Mouse (Mus musculus) layer of hippocampus, adult 2 months (tissue): ENCODE results near the gene Tbc1d22a. TPM values are rescaled to one million over a fixed set of nuclear protein-coding genes. Genes with fewer than 3 reads are reported as not detected.
"Not testable (repeated sequence)": the region's sequence is repeated elsewhere in the genome, so short reads cannot be mapped to it uniquely, and the experiment has no call there.

ENCODE experiments used
- DNase-seq, 2 experiments: peaks; one replicate each; pipeline ENCODE4 v3.0.0; 2022; ENCODE audit warnings: low spot score in 2 of 2
- H3K27ac ChIP-seq: fragments of 200-600 bp; 2 replicates; pipeline ENCODE4 v1.8.1; 2022
- H3K4me3 ChIP-seq: fragments of 200-600 bp; 2 replicates; pipeline ENCODE4 v1.8.1; 2022; ENCODE audit warnings: mild to moderate bottlenecking
- CTCF ChIP-seq: fragments of 200-600 bp; conservative IDR thresholded peaks from 2 replicates; pipeline ENCODE4 v1.8.1; 2022; ENCODE audit warnings: antibody characterized with exemption, mild to moderate bottlenecking, moderate library complexity
- total RNA-seq, 2 experiments: library from RNA; stranded (reverse); gene quantifications; 2 replicates each; pipeline ENCODE4 v1.2.3; 2021

Gene Tbc1d22a
- total RNA-seq, 2 experiments from 2014 or later, result 33.2 to 34.7 TPM

DNA sequence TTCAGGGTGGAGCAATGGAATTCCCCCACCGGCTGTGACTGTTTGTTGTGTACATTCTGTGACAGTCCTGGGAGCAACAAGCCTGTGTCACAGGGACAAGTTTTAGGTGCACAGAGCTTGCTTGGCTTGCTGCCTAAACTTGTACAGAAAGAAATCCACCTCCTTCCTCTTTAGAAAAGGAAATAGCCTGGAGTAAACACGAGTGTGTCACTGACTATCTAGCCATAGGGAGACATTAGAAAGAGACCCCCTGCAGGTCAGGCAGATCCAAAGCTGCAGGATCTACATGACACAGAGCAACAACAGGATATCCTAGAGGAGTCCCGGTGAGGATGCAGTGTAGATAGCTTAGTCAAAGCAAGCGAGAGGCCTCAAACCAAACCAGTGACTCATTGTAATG lies 13.2 kb upstream of the Tbc1d22a start:
- H3K4me3 ChIP-seq, result no peak overlapping the region
- H3K27ac ChIP-seq, result peak overlapping the region; percentile 46; the same call in 1 of the 2 replicates
- DNase-seq, result no peak
- TF ChIP-seq CTCF, result no peak

DNA sequence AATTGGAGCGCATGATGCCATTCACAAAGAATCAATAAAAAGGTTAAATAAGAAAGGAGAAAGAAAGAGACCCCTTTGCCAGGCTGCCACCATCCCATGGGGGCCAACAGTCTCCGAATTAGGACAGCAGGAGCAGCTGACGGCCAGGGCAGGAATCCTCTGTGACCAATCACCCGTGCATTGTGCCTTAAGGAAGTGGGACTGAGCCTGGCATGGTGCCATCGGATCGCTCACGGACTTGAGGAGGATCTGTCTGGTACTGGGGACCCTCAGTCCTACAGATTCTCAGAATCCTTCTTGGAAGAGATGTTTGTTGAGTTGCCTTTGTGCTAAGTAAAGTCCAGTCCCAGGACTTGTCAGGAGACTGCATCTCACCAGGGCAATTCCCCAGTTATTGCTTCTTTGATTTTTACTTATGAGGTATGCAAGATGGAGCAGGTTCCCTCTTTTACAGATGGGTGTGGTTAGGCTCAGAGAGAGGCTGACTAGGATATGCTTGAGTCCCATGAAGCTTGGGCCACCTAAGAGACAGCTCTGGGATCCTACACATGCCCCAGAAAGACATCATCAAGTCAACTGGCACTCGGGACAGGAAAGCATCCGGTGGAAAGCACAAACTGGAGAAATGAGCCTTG lies 12.4 kb upstream of the Tbc1d22a start:
- Histone ChIP-seq H3K27ac (peak overlapping the region; percentile 46; the same call in 1 of the 2 replicates), H3K4me3 (no peak overlapping the region)
- TF ChIP-seq CTCF, result no peak
- DNase-seq, result no peak

GRCm38 (mm10) chr15:86202640-86203039 lies 11.6 kb upstream of the Tbc1d22a start:
- H3K4me3 ChIP-seq, result no peak overlapping the region
- DNase-seq, result no peak
- no peak for TF ChIP-seq CTCF
- H3K27ac ChIP-seq, result 0 out of 2 replicates have a peak overlapping the region, but pooled peaks have one; percentile 46

DNA sequence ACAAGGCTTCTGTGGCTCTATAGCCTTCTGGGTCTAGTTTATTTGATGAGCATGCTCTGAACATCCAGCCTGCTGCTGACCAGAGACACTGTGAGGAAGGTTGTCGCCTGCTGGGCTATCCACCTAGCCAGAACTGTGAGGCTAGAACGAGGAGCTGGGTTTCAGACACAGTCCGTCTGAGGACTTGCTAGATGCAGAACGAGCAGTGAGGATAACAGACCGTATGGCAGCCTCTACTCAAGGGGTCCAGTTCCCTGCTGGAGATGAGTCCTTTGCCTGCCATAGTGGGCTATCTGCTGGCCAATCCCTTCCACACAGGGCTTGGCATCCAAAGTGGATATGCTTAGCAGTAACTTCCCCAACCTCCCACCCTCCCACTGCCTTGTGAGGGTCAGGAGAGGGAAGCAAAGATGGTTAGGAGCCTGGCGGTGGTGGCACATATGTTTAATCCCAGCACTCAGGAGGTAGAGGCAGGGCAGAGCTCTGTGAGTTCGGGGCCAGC lies 10.9 kb upstream of the Tbc1d22a start:
- Histone ChIP-seq H3K27ac (no peak overlapping the region), H3K4me3 (no peak overlapping the region)
- TF ChIP-seq CTCF, result no peak
- DNase-seq, result no peak

DNA sequence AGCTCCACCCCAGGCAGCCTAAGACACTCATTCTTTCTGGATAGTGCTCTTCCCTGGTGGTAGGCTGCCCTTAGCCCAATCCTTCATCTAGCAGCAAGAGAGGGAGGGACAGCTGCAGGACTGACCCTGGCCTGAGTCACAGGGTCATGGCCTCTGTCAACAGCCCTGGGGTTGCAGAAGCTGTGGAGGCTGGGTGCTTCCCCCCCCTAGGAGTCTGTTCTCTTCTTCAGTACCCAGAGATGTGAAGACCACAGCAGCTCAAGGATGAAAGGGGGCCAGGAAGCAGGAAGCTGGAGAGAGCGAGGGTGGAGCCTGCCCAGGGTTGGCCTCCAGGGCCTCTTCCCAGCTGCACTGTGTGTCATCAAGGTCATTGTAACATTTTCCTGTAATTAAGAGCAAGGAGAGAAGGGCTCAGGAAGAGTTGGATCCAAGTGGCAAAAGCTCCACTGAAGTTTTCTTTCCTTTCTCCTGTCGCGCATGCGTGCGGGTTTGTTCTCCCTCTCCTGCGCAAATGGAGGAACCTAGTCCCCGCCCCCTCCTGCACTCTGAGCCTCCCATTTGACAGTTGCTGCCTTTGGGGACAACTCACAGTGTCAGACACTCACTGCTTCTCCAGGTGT lies 10.2 kb upstream of the Tbc1d22a start:
- Histone ChIP-seq H3K4me3 (no peak overlapping the region), H3K27ac (no peak overlapping the region)
- no peak for TF ChIP-seq CTCF
- no peak for DNase-seq

GRCm38 (mm10) chr15:86205300-86205699 lies 9.0 kb upstream of the Tbc1d22a start:
- no peak overlapping the region for H3K4me3 ChIP-seq
- DNase-seq, result no peak
- peak; percentile 82 for TF ChIP-seq CTCF
- no peak overlapping the region for H3K27ac ChIP-seq

- peak overlapping the region; percentile 8; the same call in 1 of the 2 replicates for H3K27ac ChIP-seq
- TF ChIP-seq CTCF, result peak; percentile 51
- DNase-seq, result no peak
- H3K4me3 ChIP-seq, result no peak overlapping the region
These were observed 7.9 kb upstream of the Tbc1d22a start for GRCm38 (mm10) chr15:86206385-86206784.

DNA sequence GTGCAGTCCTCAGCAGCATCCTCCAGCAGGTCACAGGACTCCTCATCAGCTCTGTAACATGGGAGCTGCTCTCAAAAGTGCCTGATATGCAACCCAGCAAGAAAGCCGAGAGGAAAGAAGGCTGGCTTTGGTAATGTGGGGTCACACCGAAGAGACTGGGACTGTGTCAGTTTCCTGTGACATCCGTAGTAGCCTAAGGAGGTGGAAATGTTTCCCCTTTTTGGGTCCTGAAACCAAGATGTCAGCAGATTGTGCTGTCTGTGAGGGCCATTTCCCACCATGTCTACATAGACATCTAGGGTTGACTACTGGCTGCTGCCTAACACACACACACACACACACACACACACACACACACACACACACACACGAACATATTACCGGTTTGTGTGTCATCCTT lies 2.1 kb upstream of the Tbc1d22a start:
- not testable (repeated sequence) for DNase-seq, H3K4me3 ChIP-seq, H3K27ac ChIP-seq

DNA sequence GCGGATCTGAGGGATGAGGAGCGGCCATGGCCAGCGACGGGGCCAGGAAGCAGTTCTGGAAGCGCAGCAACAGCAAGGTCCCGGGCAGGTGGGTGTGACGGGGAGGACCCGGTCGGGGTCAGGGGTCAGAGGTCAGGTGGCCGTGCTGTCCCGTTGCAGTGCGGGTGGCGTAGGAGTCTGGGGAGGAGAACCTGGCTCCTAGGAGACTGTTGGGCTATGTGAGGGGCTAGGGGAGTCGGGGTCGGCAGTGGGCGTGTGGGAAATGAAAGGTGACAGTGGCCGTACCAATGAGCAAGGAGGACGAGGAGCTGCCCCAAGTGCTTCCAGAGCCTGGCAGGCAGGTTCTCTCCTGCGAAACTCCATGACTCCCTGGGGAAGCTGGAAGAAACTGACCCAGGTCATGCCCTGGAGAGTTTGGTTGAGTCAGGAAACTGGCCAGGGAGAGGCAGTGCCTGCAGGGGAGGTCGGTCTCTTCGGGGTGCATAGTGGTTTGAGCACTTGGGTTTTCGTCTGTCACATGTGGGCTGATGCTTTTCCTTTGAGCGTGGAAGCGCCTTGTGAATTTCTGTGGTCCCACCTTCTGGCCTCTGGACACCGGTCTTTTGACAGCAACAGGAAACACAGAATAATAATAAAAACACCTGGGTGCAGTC lies 416 bp downstream of the Tbc1d22a start:
- peak in 1 of 2 experiments; percentile 40 for DNase-seq
- no peak for TF ChIP-seq CTCF
- Histone ChIP-seq H3K4me3 (peak overlapping the region; percentile 98), H3K27ac (peak overlapping the region; percentile 95)

- H3K27ac ChIP-seq, DNase-seq, H3K4me3 ChIP-seq: not testable (repeated sequence)
These were observed 2.4 kb downstream of the Tbc1d22a start for GRCm38 (mm10) chr15:86216641-86217040.

GRCm38 (mm10) chr15:86219534-86220228 lies 5.4 kb downstream of the Tbc1d22a start:
- 0 out of 2 replicates have a peak, but pooled peaks have one; percentile 16 for TF ChIP-seq CTCF
- peak overlapping the region; percentile 8; the same call in 1 of the 2 replicates for H3K4me3 ChIP-seq
- H3K27ac ChIP-seq, result peak overlapping the region; percentile 93
- no peak for DNase-seq

DNA sequence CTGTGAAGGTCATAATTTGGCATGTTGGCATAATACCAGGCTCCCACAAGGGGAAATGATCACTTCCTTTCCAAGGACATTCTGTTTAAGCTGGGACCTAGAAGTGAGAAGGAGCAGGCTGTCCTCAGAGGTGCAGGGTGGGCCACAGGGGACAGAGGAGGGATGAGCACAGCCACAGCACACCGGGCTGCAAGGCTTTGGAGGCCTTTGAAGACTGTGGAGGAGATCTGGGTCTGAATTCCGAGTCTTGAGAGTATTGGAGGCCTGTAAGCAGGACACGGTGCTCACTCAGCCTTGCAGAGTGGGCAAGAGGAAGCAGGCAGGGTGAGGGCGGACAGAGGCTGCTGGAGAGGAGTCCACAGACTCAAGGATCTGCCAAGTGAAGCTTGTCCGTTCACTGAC lies 6.0 kb downstream of the Tbc1d22a start:
- TF ChIP-seq CTCF, result no peak
- Histone ChIP-seq H3K4me3 (peak overlapping the region; percentile 8; the same call in 1 of the 2 replicates), H3K27ac (peak overlapping the region; percentile 93)

GRCm38 (mm10) chr15:86220715-86221114 lies 6.5 kb downstream of the Tbc1d22a start:
- Histone ChIP-seq H3K27ac (peak overlapping the region; percentile 93), H3K4me3 (peak overlapping the region; percentile 8; the same call in 1 of the 2 replicates)
- DNase-seq, result no peak
- TF ChIP-seq CTCF, result no peak

More for the DNA sequence above, 6.0 kb downstream of the Tbc1d22a start:
- no peak for DNase-seq
